Mouse (Mus musculus): Measurements from ENCODE around the gene Dnajc13. TPM values are rescaled to one million over a fixed set of nuclear protein-coding genes. Genes with fewer than 3 reads are reported as not detected.

The Dnajc13 gene
- total RNA-seq (2017), result 51.9 and 70.0 TPM in 2 replicates

GRCm38 (mm10) chr9:104262823-104263352 is at the start of gene Dnajc13:
Gene Dnajc13 (minus strand): TSS chr9:104262930.
- ATAC-seq (ENCODE audit: extremely low read depth, insufficient number of reproducible peaks, low FRiP score, poor library complexity, severe bottlenecking), result peak; percentile 89

- peak; percentile 78 for ATAC-seq (ENCODE audit: extremely low read depth, insufficient number of reproducible peaks, low FRiP score, poor library complexity, severe bottlenecking)
Measured at GRCm38 (mm10) chr9:104306734-104307133, 44.0 kb upstream of the Dnajc13 start.

DNA sequence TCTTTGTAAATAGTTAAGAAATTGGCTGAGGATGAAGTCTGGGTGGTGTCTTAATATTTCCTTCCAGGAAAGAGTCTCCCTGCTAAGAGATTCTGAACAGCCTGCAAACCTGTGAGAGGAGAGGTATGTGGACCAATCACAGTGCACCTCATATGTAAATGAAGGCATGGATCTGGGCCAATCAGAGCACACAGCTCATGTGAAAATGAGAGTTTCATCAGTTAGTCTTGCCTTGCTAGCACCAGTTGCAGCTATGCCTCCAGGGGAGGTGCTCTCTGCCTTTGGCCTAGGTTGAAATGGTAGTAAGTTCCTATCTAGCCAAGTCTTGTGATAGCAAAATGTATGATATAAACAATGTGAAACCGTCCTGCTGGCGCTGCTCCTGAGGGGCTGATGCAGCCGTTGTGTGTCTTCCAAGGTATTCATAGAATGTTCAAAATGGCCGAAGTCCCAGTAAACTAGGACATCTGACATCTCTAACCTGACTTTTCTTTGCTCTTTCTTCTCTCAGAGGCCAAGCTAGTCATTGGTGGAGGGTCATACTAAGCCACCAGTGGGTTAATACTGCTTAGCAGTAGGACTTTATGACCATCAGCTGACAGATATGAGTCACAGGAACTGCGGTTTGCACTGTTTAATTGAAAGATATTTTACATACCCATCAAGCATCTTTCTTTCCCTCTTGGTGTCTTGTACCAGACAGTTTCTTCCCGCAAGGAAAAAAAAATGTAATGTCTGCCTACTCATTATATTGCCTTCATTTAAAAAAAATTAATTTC is 42.8 kb upstream of the Dnajc13 start:
- ATAC-seq (ENCODE audit: extremely low read depth, insufficient number of reproducible peaks, low FRiP score, poor library complexity, severe bottlenecking), result no peak

- no peak for ATAC-seq (ENCODE audit: extremely low read depth, insufficient number of reproducible peaks, low FRiP score, poor library complexity, severe bottlenecking)
Measured at GRCm38 (mm10) chr9:104304800-104305199, 42.1 kb upstream of the Dnajc13 start.

- no peak for ATAC-seq (ENCODE audit: extremely low read depth, insufficient number of reproducible peaks, low FRiP score, poor library complexity, severe bottlenecking)
Measured at GRCm38 (mm10) chr9:104304376-104304775, 41.6 kb upstream of the Dnajc13 start.

GRCm38 (mm10) chr9:104300569-104300968 is 37.8 kb upstream of the Dnajc13 start:
- no peak for ATAC-seq (ENCODE audit: extremely low read depth, insufficient number of reproducible peaks, low FRiP score, poor library complexity, severe bottlenecking)

- ATAC-seq (ENCODE audit: extremely low read depth, insufficient number of reproducible peaks, low FRiP score, poor library complexity, severe bottlenecking), result no peak
Measured at GRCm38 (mm10) chr9:104297041-104297440, 34.3 kb upstream of the Dnajc13 start.

- no peak for ATAC-seq (ENCODE audit: extremely low read depth, insufficient number of reproducible peaks, low FRiP score, poor library complexity, severe bottlenecking)
Measured at GRCm38 (mm10) chr9:104284934-104285333, 22.2 kb upstream of the Dnajc13 start.

DNA sequence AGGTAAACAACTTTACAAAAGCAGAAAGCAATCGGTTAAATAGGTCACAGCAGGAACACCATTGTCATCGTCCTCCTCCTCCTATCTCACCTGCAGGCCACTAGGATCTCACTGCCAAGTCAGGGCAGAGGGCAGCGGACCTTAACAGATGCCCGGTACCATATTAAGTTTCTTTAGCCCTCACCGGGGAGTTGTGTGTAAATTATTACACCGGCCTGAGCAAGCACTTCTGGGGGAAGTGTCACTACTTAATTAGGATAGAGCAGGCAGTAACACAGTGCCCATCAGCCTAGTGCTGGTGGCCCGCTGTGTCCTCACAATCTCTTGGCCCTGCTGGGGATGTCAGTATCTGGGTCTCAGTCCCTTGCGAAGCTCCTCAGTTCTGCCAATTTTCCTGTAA is 19.8 kb upstream of the Dnajc13 start:
- ATAC-seq (ENCODE audit: extremely low read depth, insufficient number of reproducible peaks, low FRiP score, poor library complexity, severe bottlenecking), result no peak

- no peak for ATAC-seq (ENCODE audit: extremely low read depth, insufficient number of reproducible peaks, low FRiP score, poor library complexity, severe bottlenecking)
Measured at GRCm38 (mm10) chr9:104281737-104282136, 19.0 kb upstream of the Dnajc13 start.

- ATAC-seq (ENCODE audit: extremely low read depth, insufficient number of reproducible peaks, low FRiP score, poor library complexity, severe bottlenecking), result 0 out of 2 replicates have a peak, but pooled peaks have one; percentile 45
Measured at GRCm38 (mm10) chr9:104280725-104281495, 18.2 kb upstream of the Dnajc13 start.

- ATAC-seq (ENCODE audit: extremely low read depth, insufficient number of reproducible peaks, low FRiP score, poor library complexity, severe bottlenecking), result peak; percentile 55; the same call in 1 of the 2 replicates
Measured at GRCm38 (mm10) chr9:104277528-104278162, 14.9 kb upstream of the Dnajc13 start.

DNA sequence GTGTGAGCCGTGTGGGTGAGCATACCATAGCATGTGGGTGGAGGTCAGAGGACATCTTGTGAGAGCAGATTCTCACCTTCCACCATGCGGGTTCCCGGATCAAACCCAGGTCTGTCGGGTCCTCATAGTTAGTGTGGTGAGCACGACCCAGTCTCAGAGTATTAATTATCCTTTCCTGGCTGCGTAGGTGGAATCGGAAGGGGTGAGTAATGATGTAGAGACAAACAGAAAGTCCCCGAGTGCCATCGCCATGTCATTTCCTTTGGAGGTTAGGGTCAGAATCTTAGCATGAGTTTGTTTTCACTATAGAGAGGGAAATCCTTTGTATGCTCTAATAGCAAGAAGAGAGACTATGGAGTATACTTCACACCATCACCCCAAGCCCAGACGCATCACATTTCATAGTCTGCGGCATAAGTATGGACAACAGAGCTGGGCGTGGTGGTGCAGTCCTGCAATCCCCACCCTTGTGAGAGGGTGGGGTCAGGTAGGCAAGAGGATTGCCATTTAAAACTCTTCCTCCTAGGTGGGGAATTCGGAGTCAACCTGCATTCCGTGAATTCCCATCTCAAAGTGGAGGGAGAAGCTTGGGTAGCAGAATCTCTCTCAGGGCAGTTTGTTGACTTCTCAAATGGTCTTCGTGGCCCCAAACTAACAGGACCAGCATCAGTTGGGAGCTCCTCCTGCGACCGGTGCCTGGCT is 12.5 kb upstream of the Dnajc13 start:
- ATAC-seq (ENCODE audit: extremely low read depth, insufficient number of reproducible peaks, low FRiP score, poor library complexity, severe bottlenecking), result no peak

DNA sequence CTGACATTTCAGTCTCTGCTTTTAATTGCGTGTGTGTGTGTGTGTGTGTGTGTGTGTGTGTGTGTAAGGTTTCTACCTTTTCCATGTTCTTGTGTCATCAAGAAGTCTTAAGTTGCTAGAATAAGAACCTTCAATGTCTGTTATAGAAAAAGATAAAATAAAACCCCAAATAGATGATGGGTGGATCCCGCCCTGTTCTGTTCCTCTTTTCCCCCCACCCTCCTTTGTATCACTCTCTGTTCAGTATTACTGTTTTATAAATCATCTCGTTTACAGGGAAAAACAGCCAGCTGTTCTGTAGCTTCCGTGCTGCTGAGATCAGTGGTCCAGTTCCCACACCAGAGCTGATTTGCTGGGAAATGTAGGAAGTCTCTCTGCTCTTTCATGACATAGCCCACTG is 9.3 kb upstream of the Dnajc13 start:
- ATAC-seq (ENCODE audit: extremely low read depth, insufficient number of reproducible peaks, low FRiP score, poor library complexity, severe bottlenecking), result no peak

DNA sequence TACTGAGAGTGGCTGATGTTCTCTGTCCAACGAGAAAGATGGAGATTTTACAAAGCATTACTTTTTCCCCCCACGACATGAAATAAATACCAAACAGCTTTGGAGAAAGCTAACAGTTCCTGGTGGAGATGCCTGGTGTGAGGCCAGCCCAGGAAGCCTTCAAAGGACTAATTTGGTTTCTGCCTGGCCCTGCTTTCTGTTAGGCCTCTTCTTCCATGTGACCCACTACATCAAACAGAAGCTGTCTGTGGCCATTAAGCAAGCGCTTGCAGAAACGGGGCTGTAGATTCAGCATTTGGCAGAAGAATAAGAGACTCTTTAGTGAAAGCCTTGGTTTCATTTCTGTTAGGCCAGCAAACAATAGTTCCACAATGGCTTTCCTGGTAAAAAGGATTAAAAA is 8.9 kb upstream of the Dnajc13 start:
- ATAC-seq (ENCODE audit: extremely low read depth, insufficient number of reproducible peaks, low FRiP score, poor library complexity, severe bottlenecking), result no peak

- no peak for ATAC-seq (ENCODE audit: extremely low read depth, insufficient number of reproducible peaks, low FRiP score, poor library complexity, severe bottlenecking)
Measured at GRCm38 (mm10) chr9:104269944-104270343, 7.2 kb upstream of the Dnajc13 start.

- ATAC-seq (ENCODE audit: extremely low read depth, insufficient number of reproducible peaks, low FRiP score, poor library complexity, severe bottlenecking), result peak; percentile 67
Measured at GRCm38 (mm10) chr9:104269349-104269871, 6.7 kb upstream of the Dnajc13 start.

DNA sequence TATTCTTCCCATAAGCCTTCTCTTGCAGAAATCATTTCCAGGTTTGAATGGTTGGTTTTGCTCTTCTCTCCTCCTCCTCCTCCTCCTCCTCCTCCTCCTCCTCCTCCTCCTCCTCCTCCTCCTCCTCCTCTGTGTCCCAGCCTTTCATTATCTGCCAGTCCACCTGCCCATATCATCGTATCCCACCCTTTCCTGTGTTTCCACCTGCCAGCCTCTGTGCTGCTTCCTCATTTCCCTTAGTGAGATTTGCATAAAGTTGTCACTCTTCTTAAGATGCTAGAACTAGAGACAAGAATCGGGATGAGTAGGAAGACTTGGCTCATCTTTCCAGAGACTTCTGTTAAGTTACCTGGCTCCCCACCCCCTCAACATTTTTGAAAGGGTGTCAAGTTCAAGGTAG is 1.8 kb upstream of the Dnajc13 start:
- ATAC-seq (ENCODE audit: extremely low read depth, insufficient number of reproducible peaks, low FRiP score, poor library complexity, severe bottlenecking), result no peak
